Mouse (Mus musculus) adrenal gland, adult 2 months (tissue): Measurements from ENCODE around the gene Tmem97. TPM values are rescaled to one million over a fixed set of nuclear protein-coding genes. Genes with fewer than 3 reads are reported as not detected.

Experiments used
- DNase-seq: peaks from one replicate; pipeline ENCODE4 v3.0.0; 2021
- polyA plus RNA-seq: library from polyadenylated mRNA; depleted of rRNA; stranded (reverse); fragments of >200 nt; gene quantifications from 2 replicates; pipeline ENCODE4 v1.2.3, GENCODE M21; 2012; rRNA removed
- total RNA-seq, 2 experiments: library from RNA; stranded (reverse); gene quantifications; 2 replicates each; pipeline ENCODE4 v1.2.3; 2021

Tmem97 gene
- total and polyA plus RNA-seq, 3 experiments = 39.6 to 49.4 (median 44.7) TPM

DNA sequence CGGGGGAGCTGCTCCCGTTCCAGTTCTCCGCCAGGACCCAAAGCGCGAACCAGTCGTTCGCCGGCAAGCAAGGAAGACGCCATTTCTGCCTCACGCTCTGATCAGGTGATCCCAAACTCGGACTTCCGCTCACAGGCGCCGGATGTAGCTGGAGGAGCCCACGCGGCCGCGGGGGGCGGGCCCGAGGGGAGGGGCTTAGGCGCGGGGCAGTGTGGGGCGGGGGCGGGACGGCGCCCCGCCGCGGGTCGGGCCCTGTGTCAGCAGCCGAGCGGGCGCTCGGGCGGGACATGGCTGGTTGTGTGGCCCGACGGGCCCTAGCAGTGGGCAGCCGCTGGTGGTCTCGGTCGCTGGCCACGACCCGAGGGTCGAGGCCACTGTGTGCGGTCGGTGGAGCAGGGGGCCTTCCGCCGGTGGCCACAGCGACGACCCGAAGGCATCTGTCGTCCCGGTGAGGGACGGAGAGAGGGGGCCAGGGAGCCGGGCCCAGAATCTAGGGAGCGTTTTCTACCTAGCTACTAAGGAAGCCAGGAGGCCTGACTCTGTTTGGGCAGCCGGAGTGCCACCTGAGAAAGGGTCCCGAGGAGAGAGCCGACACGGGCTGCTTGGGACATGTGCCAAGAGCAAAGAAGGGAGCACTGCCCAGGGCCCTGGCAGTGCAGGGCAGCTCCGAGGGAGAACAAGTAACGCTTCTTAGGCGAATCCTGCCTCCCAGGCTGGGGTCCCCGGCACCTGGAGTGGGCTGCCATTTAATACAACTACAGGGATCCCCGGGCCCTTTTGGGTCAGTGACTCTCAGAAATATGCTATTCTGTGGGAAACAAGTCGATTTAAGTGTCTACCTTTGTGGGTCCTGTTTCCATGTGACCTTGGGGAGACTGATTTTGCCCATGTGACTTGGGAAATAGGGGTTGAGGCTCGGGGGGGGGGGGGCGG lies 38.3 kb downstream of the Tmem97 start, which contains the start of the genes Tmem199 and Poldip2:
Gene Tmem199 (minus strand): TSS at position 148 of the 933 bp plus-strand sequence.
Gene Poldip2 (plus strand): TSS at position 169 of the 933 bp plus-strand sequence.
- DNase-seq = peak; percentile 94

DNA sequence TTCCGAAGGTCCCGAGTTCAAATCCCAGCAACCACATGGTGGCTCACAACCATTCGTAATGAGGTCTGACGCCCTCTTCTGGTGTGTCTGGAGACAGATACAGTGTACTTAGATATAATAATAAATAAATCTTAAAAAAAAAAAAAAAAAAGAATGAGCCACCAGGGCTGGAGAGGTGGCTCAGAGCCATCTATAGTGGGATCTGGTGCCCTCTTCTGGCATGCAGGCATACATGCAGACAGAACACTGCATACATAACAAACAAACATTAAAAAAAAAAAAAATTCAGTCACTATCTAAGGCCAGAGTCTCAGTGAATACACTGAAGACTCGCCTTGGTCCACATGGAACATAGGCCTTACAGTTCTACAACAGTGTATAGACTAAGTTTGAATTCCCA lies 41.4 kb downstream of the Tmem97 start:
- DNase-seq = no peak

DNA sequence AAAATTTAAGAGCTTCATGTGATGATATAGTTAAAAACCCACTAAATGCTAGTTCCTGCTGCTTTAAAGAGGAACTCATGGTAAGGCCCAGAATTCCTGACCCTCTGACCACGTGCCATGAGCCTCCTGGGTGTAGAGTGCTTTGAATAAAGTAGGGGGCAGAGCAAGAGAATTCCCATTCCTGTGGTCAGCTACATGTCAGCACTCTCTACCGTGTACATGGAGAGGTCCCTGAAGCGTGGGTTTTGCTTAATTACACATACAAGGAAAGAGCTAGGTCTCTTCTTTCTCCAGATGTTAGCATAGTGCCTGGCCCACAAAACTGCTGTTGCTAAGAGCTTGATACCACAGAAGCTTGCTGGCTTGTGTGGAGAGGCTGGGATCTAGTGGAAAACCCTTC lies 45.1 kb downstream of the Tmem97 start:
- no peak for DNase-seq

DNA sequence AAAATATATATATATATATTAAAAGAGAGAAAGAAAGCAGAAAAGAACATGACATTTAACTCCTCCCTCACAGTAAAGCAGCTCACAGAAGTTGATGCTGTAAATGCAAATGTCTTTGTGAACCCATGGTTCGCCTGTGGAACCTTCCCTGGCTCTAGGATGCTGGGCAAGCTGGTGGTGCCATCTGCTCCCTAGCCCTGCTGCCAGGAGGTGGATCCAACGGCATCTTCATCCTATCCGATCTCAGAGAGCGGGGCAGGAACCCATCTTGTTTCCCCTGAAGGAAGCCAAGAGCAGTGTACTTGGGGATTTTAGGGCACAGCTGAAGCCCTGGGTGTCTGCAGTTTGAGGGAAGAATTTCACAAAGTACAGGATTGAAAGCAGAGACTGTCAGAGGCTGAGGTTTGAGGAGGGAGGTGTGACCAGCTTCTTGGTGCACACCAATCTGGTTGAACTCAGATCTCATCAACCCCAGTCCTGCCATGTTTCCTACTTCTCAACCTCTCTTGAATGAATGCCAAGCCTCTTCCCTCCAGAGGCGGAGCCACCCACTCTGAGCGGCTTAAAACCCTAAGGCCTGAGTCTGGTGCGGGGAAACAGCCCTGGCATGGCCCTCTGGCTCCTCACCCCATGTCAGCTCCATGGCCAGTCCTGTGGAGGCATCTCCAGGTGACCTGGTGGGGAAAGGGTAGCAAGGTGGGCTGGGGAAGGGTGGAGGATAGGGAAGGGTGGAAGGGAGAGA lies 47.5 kb downstream of the Tmem97 start, which contains the start of gene Sebox:
Gene Sebox (plus strand): TSS at position 539 of the 742 bp plus-strand sequence.
- DNase-seq = no peak

DNA sequence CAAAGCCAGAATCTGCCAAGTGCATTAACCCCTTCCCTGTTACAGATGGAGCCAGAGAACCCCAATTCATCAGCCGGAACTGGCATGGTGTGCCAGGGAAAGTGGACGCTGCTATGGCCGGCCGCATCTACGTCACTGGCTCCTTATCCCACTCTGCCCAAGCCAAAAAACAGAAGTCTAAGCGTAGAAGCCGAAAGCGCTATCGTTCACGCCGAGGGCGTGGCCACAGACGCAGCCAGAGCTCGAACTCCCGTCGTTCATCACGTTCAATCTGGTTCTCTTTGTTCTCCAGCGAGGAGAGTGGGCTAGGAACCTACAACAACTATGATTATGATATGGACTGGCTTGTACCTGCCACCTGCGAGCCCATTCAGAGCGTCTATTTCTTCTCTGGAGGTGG lies 49.0 kb downstream of the Tmem97 start:
- no peak for DNase-seq

DNA sequence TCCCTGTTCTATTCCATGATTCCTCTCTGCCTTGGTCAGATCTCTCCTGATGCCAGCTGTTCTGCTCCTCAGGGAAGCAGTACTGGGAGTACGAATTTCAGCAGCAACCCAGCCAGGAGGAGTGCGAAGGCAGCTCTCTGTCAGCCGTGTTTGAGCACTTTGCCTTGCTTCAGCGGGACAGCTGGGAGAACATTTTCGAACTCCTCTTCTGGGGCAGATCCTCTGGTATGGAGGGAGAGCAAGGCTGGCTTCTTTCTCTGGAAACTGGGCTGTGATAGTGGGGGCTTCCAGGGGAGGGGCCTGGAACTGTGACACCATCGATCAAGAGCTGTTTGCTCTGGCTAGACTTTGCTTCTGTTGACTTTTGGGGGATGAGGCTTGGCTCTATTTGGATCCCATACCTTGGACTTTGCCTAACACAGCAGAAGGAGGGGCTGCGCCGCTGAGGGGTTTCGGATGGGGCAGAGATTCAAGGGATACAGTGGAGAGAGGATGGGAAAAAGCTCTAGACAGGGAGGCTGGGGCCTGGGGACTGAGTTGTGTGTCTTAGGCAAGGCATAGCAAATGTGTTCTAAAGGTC lies 49.9 kb downstream of the Tmem97 start:
- no peak for DNase-seq

DNA sequence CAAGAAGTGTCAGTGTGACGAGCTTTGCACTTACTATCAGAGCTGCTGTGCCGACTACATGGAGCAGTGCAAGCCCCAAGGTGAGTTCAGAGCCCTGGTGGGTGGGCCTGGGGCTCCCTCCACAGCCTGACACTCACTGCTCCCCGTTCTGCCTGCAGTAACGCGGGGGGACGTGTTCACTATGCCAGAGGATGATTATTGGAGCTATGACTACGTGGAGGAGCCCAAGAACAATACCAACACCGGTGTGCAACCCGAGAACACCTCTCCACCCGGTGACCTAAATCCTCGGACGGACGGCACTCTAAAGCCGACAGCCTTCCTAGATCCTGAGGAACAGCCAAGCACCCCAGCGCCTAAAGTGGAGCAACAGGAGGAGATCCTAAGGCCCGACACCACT lies 51.0 kb downstream of the Tmem97 start:
- DNase-seq = no peak

DNA sequence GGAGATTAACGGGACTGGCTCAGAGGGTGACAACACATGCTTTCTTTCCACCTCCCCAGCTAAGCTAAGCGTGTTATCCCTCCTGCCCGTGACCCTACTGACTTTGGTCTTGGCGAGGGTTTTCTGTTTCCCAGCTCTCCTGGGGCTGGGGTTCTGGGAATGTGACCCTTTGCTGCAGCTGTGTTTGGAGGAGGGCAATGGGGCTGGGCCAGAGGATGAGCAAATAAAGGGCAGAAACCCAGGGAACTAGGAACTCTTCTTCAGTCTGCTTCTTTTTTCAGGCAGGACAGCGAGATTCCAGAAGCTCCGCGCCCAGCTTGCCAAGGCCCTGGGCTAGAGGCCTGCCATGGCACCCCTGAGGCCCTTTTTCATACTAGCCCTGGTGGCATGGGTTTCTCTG lies 51.6 kb downstream of the Tmem97 start, which contains the start of gene Vtn:
Gene Vtn (plus strand): TSS at position 88 of the 400 bp plus-strand sequence.
- peak; percentile 26 for DNase-seq

DNA sequence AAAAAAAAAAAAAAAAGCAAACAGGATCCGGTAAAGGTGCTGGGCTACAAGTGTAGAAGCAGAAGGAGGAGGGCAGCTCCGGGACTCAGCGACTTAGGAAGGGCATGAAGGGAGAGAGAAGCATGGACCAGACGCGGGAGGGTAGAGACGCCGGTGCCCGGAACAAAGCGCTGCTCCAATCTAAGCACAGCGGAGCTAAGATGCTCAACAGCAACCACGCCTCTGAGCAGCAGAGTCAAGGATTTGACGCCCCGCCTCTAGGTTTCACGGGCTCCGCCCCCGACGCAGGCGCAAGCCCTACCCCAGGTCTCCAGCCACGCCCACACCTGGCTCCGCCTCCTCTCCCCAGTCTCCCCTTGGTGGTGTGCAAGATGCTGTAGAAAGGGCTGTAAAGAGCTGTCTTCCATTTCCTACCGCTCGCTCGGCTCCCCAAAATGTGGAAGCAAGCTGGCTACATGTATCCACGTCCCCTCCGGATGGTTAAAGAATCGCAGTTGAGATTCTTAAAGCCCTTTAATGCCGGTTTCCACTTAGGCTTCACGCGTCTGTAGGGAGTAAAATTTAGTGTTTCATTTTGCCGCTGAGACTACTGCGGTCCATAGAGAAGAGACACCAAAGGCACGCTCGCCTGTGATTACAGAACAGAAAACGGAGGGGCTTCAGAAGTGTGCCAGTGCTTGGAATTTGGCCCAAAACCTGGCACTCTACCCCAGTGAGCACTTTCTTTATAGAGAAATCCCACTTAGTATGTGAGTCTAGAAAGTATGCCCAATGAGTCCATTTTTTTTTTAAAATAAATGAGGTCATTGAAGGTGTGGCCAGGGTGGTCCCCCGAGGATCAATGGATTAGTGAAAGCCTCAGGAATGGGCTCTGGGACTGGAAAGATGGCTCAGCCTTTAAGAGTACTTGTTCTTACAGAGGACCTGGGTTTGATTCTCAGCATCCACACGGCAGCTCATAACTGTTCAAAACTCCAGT lies 52.7 kb downstream of the Tmem97 start, which contains the start of gene Sarm1:
Gene Sarm1 (minus strand): TSS at position 211 of the 979 bp plus-strand sequence.
- DNase-seq = peak; percentile 96

DNA sequence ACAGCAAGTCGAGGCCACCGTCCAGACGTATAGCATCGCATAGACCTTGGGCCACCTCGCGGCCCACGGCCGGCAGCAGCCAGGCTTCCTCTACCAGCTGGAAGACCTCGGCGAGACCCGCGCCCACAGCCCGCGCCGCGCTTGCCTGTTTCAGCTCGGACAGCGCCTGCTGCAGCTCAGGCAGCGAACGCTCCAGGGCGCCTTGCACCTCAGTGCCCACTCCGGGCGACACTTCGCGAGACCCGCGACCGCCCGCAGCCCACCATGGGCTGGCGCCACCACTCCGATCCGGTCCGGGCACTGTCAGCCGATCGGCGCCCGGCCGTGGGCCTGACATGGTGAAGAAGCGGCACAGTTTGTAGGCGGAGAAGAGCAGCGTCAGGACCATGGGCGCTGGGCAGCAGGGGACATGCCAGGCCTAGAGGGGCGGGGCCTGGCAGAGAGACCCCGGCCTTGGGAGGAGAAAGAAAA lies 53.5 kb downstream of the Tmem97 start:
- peak; percentile 35 for DNase-seq

DNA sequence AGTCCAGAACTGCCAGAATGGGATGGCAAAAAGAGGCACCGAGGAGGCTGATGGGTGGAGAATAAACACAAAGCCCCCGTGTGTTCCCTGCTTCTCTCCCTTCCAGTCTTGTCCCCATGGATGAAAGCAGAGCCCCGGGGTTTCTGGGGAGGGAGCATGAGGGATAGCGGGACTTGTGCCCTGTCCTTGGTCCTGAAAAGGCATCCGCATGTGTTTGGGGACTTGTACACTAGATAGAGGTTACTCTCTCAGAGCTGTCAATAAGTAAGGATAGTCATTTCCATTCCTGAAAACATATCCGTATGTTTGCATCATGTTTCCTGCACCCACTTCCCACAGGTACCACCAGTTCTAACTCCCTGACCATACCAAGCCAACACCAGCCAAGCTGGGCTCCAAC lies 54.7 kb downstream of the Tmem97 start:
- DNase-seq = peak; percentile 34

Other genes starting within 250 kb of the Tmem97 start
- gene Spag5, start 249.2 kb downstream of the Tmem97 start, total RNA-seq = 1 to 10 TPM; 3.0 to 4.1 TPM
- 1.9 and 3.6 TPM in 2 replicates for gene Spag5, start 249.2 kb downstream of the Tmem97 start, polyA plus RNA-seq
- 10 to 100 TPM; 25.1 to 28.0 TPM for gene Aldoc, start 227.8 kb downstream of the Tmem97 start, total RNA-seq
- 15.7 and 26.0 TPM in 2 replicates for gene Aldoc, start 227.8 kb downstream of the Tmem97 start, polyA plus RNA-seq
- 10 to 100 TPM; 57.3 to 61.3 TPM for gene Pigs, start 222.4 kb downstream of the Tmem97 start, total RNA-seq
- 161 and 184 TPM in 2 replicates for gene Pigs, start 222.4 kb downstream of the Tmem97 start, polyA plus RNA-seq
- gene Unc119, start 207.3 kb downstream of the Tmem97 start, total RNA-seq = 10 to 100 TPM; 35.3 to 44.1 TPM
- 60.4 and 65.4 TPM in 2 replicates for gene Unc119, start 207.3 kb downstream of the Tmem97 start, polyA plus RNA-seq
- gene Foxn1, start 164.2 kb downstream of the Tmem97 start, total RNA-seq = under 1 TPM; 0.29 to 0.41 TPM
- gene Foxn1, start 164.2 kb downstream of the Tmem97 start, polyA plus RNA-seq = 0.27 and 0.35 TPM in 2 replicates
- not detected for gene Slc13a2, start 128.6 kb downstream of the Tmem97 start, total RNA-seq
- 0.20 and 0.22 TPM in 2 replicates for gene Slc13a2, start 128.6 kb downstream of the Tmem97 start, polyA plus RNA-seq
- gene Slc46a1, start 85.1 kb downstream of the Tmem97 start, total RNA-seq = 10 to 100 TPM; 41.5 to 60.9 TPM
- 111 TPM in 2 replicates for gene Slc46a1, start 85.1 kb downstream of the Tmem97 start, polyA plus RNA-seq
- 1 to 10 TPM; 5.3 to 8.2 TPM for gene Sarm1, start 53.0 kb downstream of the Tmem97 start, total RNA-seq
- 2.3 and 3.0 TPM in 2 replicates for gene Sarm1, start 53.0 kb downstream of the Tmem97 start, polyA plus RNA-seq
- 1 to 10 TPM; 3.0 to 7.7 TPM for gene Vtn, start 51.7 kb downstream of the Tmem97 start, total RNA-seq
- 1.8 and 2.8 TPM in 2 replicates for gene Vtn, start 51.7 kb downstream of the Tmem97 start, polyA plus RNA-seq
- not detected for gene Sebox, start 47.3 kb downstream of the Tmem97 start, total RNA-seq
- gene Sebox, start 47.3 kb downstream of the Tmem97 start, polyA plus RNA-seq = not detected in 2 replicates
- 10 to 100 TPM; 22.0 to 26.8 TPM for gene Tmem199, start 38.6 kb downstream of the Tmem97 start, total RNA-seq
- gene Tmem199, start 38.6 kb downstream of the Tmem97 start, polyA plus RNA-seq = 6.9 and 8.8 TPM in 2 replicates
- 100 to 1,000 TPM; 151 to 168 TPM for gene Poldip2, start 38.6 kb downstream of the Tmem97 start, total RNA-seq
- 94.8 and 108 TPM in 2 replicates for gene Poldip2, start 38.6 kb downstream of the Tmem97 start, polyA plus RNA-seq
- 10 to 100 TPM; 36.1 to 48.2 TPM for gene Tnfaip1, start 14.4 kb downstream of the Tmem97 start, total RNA-seq
- 22.2 and 22.7 TPM in 2 replicates for gene Tnfaip1, start 14.4 kb downstream of the Tmem97 start, polyA plus RNA-seq
- gene Ift20, start 14.4 kb downstream of the Tmem97 start, total RNA-seq = 100 to 1,000 TPM in 1 of 2 experiments, 10 to 100 TPM in 1; 81.7 to 109 TPM
- 86.5 and 115 TPM in 2 replicates for gene Ift20, start 14.4 kb downstream of the Tmem97 start, polyA plus RNA-seq
- 10 to 100 TPM; 37.8 to 75.4 TPM for gene Nlk, start 146.6 kb upstream of the Tmem97 start, total RNA-seq
- 29.3 and 30.1 TPM in 2 replicates for gene Nlk, start 146.6 kb upstream of the Tmem97 start, polyA plus RNA-seq
- gene Ccnq, start 201.0 kb upstream of the Tmem97 start, total RNA-seq = 10 to 100 TPM; 52.0 to 68.9 TPM
- gene Ccnq, start 201.0 kb upstream of the Tmem97 start, polyA plus RNA-seq = 117 and 120 TPM in 2 replicates